Mouse (Mus musculus) cerebellum, adult 2 months (tissue): ENCODE data around the gene Sync. TPM values are rescaled to one million over a fixed set of nuclear protein-coding genes. Genes with fewer than 3 reads are reported as not detected.
A peak's percentile ranks its signal among the peaks of the same experiment; 100 is the strongest.

Experiments used
- DNase-seq, 2 experiments: peaks; one replicate each; pipeline ENCODE4 v3.0.0; 2021
- H3K27ac ChIP-seq: fragments of 200-500 bp; 2 replicates; pipeline ENCODE4 v1.5.1; 2012; ENCODE audit warnings: low read length, control low read depth, inconsistent platforms; ENCODE audit not compliant: insufficient read depth
- H3K27me3 ChIP-seq: fragments of 200-500 bp; 2 replicates; pipeline ENCODE4 v1.6.1; 2012; ENCODE audit warnings: inconsistent platforms, mild to moderate bottlenecking, low read length, moderate library complexity; ENCODE audit not compliant: control insufficient read depth, insufficient read depth
- H3K4me1 ChIP-seq: fragments of 200-500 bp; 2 replicates; pipeline ENCODE4 v1.6.1; 2011; ENCODE audit warnings: low read length; ENCODE audit not compliant: control insufficient read depth, insufficient read depth
- H3K4me3 ChIP-seq: fragments of 200-500 bp; replicated peaks from 2 replicates; pipeline ENCODE3; 2011; ENCODE audit warnings: mild to moderate bottlenecking, low read depth, low read length, control low read depth; ENCODE audit not compliant: insufficient read depth
- CTCF ChIP-seq: fragments of 200-500 bp; IDR thresholded peaks from 2 replicates; pipeline ENCODE4 v1.5.1; 2011; ENCODE audit warnings: low read depth, mild to moderate bottlenecking, control low read depth, low read length, moderate library complexity, borderline replicate concordance; ENCODE audit not compliant: insufficient read depth
- POLR2A ChIP-seq: fragments of 200-500 bp; IDR thresholded peaks from 2 replicates; pipeline ENCODE4 v1.6.1; 2011; ENCODE audit warnings: low read length, control low read depth, borderline replicate concordance; ENCODE audit not compliant: insufficient read depth
- WGBS: fragments of 180-500 bp; shearing (Covaris S2); methylation state at CpG from one replicate; pipeline ENCODE4 v1.1.7; 2018; 5-methylcytosine and 5-hydroxymethylcytosine counted together
- polyA plus RNA-seq: library from polyadenylated mRNA; depleted of rRNA; stranded (reverse); fragments of >200 nt; gene quantifications from 2 replicates; pipeline ENCODE4 v1.2.3, GENCODE M21; 2012

The Sync gene
- polyA plus RNA-seq, 1 experiment = 1.4 TPM

- no peak for TF ChIP-seq POLR2A
- TF ChIP-seq CTCF = no peak
- H3K27ac ChIP-seq = no peak overlapping the region
- no peaks in the 10 kb centered on the region for H3K4me1 ChIP-seq
- no peak for DNase-seq
- H3K4me3 ChIP-seq = no peak overlapping the region
- H3K27me3 ChIP-seq = no peaks in the 10 kb centered on the region
- WGBS = 100% methylated on average over 3 of the region's 3 CpGs
Observed at GRCm38 (mm10) chr4:129339743-129340142, 52.3 kb downstream of the Sync start.

- DNase-seq = no peak
- Histone ChIP-seq H3K4me3 (no peak overlapping the region), H3K27ac (no peak overlapping the region), H3K27me3 (no peaks in the 10 kb centered on the region), H3K4me1 (no peaks in the 10 kb centered on the region)
- TF ChIP-seq POLR2A = no peak
- TF ChIP-seq CTCF = no peak
- 76% methylated on average over 1 of the region's 1 CpGs for WGBS
Observed at GRCm38 (mm10) chr4:129341888-129342287, 54.5 kb downstream of the Sync start.

- 89% methylated on average over 2 of the region's 2 CpGs for WGBS
- H3K4me3 ChIP-seq = no peak overlapping the region
- no peak for DNase-seq
- TF ChIP-seq CTCF = no peak
- TF ChIP-seq POLR2A = no peak
- H3K27ac ChIP-seq = no peak overlapping the region
- H3K27me3 ChIP-seq = no peaks in the 10 kb centered on the region
- H3K4me1 ChIP-seq = no peaks in the 10 kb centered on the region
Observed at GRCm38 (mm10) chr4:129342705-129343104, 55.3 kb downstream of the Sync start.

GRCm38 (mm10) chr4:129346481-129347154 is 59.2 kb downstream of the Sync start:
- TF ChIP-seq CTCF (no peak), POLR2A (no peak)
- 53% methylated on average over 15 of the region's 15 CpGs for WGBS

GRCm38 (mm10) chr4:129350644-129351043 is 63.2 kb downstream of the Sync start:
- peaks cover 8% of the 10 kb centered on the region; the same call in 1 of the 2 replicates for H3K4me1 ChIP-seq
- H3K4me3 ChIP-seq = no peak overlapping the region
- DNase-seq = peak; percentile 75 to 79
- TF ChIP-seq POLR2A (no peak), CTCF (peak; percentile 95)
- 3% methylated on average over 1 of the region's 1 CpGs for WGBS
- H3K27ac ChIP-seq = 0 out of 2 replicates have a peak overlapping the region, but pooled peaks have one; percentile 48
- H3K27me3 ChIP-seq = no peaks in the 10 kb centered on the region

More at GRCm38 (mm10) chr4:129346481-129347154, 59.2 kb downstream of the Sync start:
- Histone ChIP-seq H3K4me1 (peaks cover 8% of the 10 kb centered on the region; the same call in 1 of the 2 replicates), H3K4me3 (no peak overlapping the region), H3K27ac (no peak overlapping the region), H3K27me3 (no peaks in the 10 kb centered on the region)
- peak; percentile 22 to 35 for DNase-seq

GRCm38 (mm10) chr4:129351111-129351510 is 63.7 kb downstream of the Sync start:
- WGBS = 30% methylated on average over 6 of the region's 6 CpGs
- Histone ChIP-seq H3K4me3 (no peak overlapping the region), H3K4me1 (peaks cover 8% of the 10 kb centered on the region; the same call in 1 of the 2 replicates), H3K27ac (peak overlapping the region; percentile 48), H3K27me3 (no peaks in the 10 kb centered on the region)
- TF ChIP-seq CTCF (no peak), POLR2A (no peak)
- no peak for DNase-seq

- H3K4me3 ChIP-seq = no peak overlapping the region
- peaks cover 8% of the 10 kb centered on the region; the same call in 1 of the 2 replicates for H3K4me1 ChIP-seq
- WGBS = 89% methylated on average over 12 of the region's 12 CpGs
- TF ChIP-seq POLR2A = no peak
- TF ChIP-seq CTCF = no peak
- no peak for DNase-seq
- no peaks in the 10 kb centered on the region for H3K27me3 ChIP-seq
- H3K27ac ChIP-seq = no peak overlapping the region
Observed at GRCm38 (mm10) chr4:129353176-129353575, 65.8 kb downstream of the Sync start.

GRCm38 (mm10) chr4:129354236-129354635 is 66.8 kb downstream of the Sync start:
- peaks cover 8% of the 10 kb centered on the region; the same call in 1 of the 2 replicates for H3K4me1 ChIP-seq
- WGBS = 78% methylated on average over 15 of the region's 15 CpGs
- TF ChIP-seq POLR2A = no peak
- no peak for TF ChIP-seq CTCF
- H3K27ac ChIP-seq = no peak overlapping the region
- H3K4me3 ChIP-seq = no peak overlapping the region
- H3K27me3 ChIP-seq = no peaks in the 10 kb centered on the region
- DNase-seq = no peak
